Mouse (Mus musculus) thymus, postnatal 0 days (tissue): ENCODE results near the gene 5730596B20Rik. TPM values are rescaled to one million over a fixed set of nuclear protein-coding genes. Genes with fewer than 3 reads are reported as not detected.

ENCODE experiments used
- DNase-seq: peaks from one replicate; pipeline ENCODE4 v3.0.0-alpha.2; 2015; ENCODE audit warnings: low spot score
- microRNA counts: library from miRNA; unstranded; fragments of <30 nt; microRNA quantifications from one replicate; lab custom pipeline; 2015
- microRNA-seq: library from miRNA; unstranded; fragments of <30 nt; microRNA quantifications from one replicate; pipeline ENCODE4, GENCODE M21; 2016; ENCODE audit warnings: borderline number of aligned reads
- polyA plus RNA-seq: library from polyadenylated mRNA; unstranded; fragments of >200 nt; fragmentation: Nextera tagmentation; extraction: Ambion mirVana; gene quantifications from 2 replicates; pipeline ENCODE4 v1.2.1, GENCODE M21; 2015

Gene 5730596B20Rik
- polyA plus RNA-seq, 1 experiment from 2014 or later, result 0.25 TPM

GRCm38 (mm10) chr6:52222729-52223128 lies 45.4 kb downstream of the 5730596B20Rik start:
- DNase-seq, result no peak

GRCm38 (mm10) chr6:52223939-52224760 lies 46.9 kb downstream of the 5730596B20Rik start:
- no peak for DNase-seq

- no peak for DNase-seq
Measured at GRCm38 (mm10) chr6:52224895-52225611, 47.8 kb downstream of the 5730596B20Rik start.

- DNase-seq, result no peak
Measured at GRCm38 (mm10) chr6:52225612-52226568, 48.6 kb downstream of the 5730596B20Rik start.

- no peak for DNase-seq
Measured at GRCm38 (mm10) chr6:52226569-52227257, 49.4 kb downstream of the 5730596B20Rik start.

- DNase-seq, result no peak
Measured at GRCm38 (mm10) chr6:52227470-52228222, 50.3 kb downstream of the 5730596B20Rik start.

GRCm38 (mm10) chr6:52228475-52229465 lies 51.5 kb downstream of the 5730596B20Rik start:
- DNase-seq, result no peak

GRCm38 (mm10) chr6:52229558-52230416 lies 52.5 kb downstream of the 5730596B20Rik start:
- DNase-seq, result no peak

MicroRNAs encoded within 50 kb of the gene (microRNA counts, 519-probe panel; counts per million panel counts)
- microRNA mmu-miR-196b (lab: Ali Mortazavi, UCI), result 473 counts per million, percentile 71 among the panel's probes with 10 or more counts

Small RNA genes lying within 50 kb of the gene (microRNA-seq; reads per million reads assigned to microRNA genes)
- gene Mir196b, result 227 reads per million, percentile 55 among the genes with 10 or more reads in this experiment

Other genes starting within 250 kb of the 5730596B20Rik start
- gene Skap2, start 164.9 kb upstream of the 5730596B20Rik start, polyA plus RNA-seq, result 24.2 and 24.6 TPM in 2 replicates
- 0.44 and 0.45 TPM in 2 replicates for gene Hoxa1, start 19.2 kb upstream of the 5730596B20Rik start, polyA plus RNA-seq
- 5.1 and 5.4 TPM in 2 replicates for gene Hoxa2, start 12.7 kb upstream of the 5730596B20Rik start, polyA plus RNA-seq
- gene Hoxa4, start 14.3 kb downstream of the 5730596B20Rik start, polyA plus RNA-seq, result 0.27 and 0.39 TPM in 2 replicates
- gene Hoxa5, start 27.1 kb downstream of the 5730596B20Rik start, polyA plus RNA-seq, result 0.06 and 0.21 TPM in 2 replicates
- not detected in 2 replicates for gene Hoxa6, start 31.2 kb downstream of the 5730596B20Rik start, polyA plus RNA-seq
- gene Hoxa3, start 35.8 kb downstream of the 5730596B20Rik start, polyA plus RNA-seq, result 1.1 and 1.2 TPM in 2 replicates
- not detected in 2 replicates for gene Gm28308, start 35.8 kb downstream of the 5730596B20Rik start, polyA plus RNA-seq
- 0.71 and 1.4 TPM in 2 replicates for gene Hoxa7, start 44.4 kb downstream of the 5730596B20Rik start, polyA plus RNA-seq
- 0.62 and 0.81 TPM in 2 replicates for gene Hoxa9, start 53.6 kb downstream of the 5730596B20Rik start, polyA plus RNA-seq
- gene Hoxa10, start 63.4 kb downstream of the 5730596B20Rik start, polyA plus RNA-seq, result 0.08 and 0.19 TPM in 2 replicates
- gene Hoxa11, start 68.3 kb downstream of the 5730596B20Rik start, polyA plus RNA-seq, result not detected in 2 replicates
- not detected in 2 replicates for gene Hoxa13, start 83.4 kb downstream of the 5730596B20Rik start, polyA plus RNA-seq
- gene Evx1, start 136.0 kb downstream of the 5730596B20Rik start, polyA plus RNA-seq, result not detected in 2 replicates